Mouse (Mus musculus): Measurements from ENCODE around the gene Bcl2.

GRCm38 (mm10) chr1:106616955-106617354 is 97.1 kb downstream of the Bcl2 start:
- TF ChIP-seq CTCF (IDR thresholded peaks at IDR 0.05; ENCODE audit: extremely low read depth, insufficient read depth, low read length) (no peak), POLR2A (IDR thresholded peaks at IDR 0.05; ENCODE audit: extremely low read depth, insufficient read depth, low read length) (no peak)
